Mouse (Mus musculus) olfactory bulb, adult 2 months (tissue): ENCODE results near the gene Ocln.

Experiments
- CTCF ChIP-seq: fragments of 200-500 bp; IDR thresholded peaks from 2 replicates; pipeline ENCODE4 v1.5.1; 2012; ENCODE audit warnings: low read depth, mild to moderate bottlenecking, low read length, moderate library complexity; ENCODE audit not compliant: insufficient read depth
- POLR2A ChIP-seq: fragments of 200-500 bp; IDR thresholded peaks from 2 replicates; pipeline ENCODE4 v1.6.1; 2012; ENCODE audit warnings: mild to moderate bottlenecking, low read depth, low read length, moderate library complexity; ENCODE audit not compliant: insufficient read depth

DNA sequence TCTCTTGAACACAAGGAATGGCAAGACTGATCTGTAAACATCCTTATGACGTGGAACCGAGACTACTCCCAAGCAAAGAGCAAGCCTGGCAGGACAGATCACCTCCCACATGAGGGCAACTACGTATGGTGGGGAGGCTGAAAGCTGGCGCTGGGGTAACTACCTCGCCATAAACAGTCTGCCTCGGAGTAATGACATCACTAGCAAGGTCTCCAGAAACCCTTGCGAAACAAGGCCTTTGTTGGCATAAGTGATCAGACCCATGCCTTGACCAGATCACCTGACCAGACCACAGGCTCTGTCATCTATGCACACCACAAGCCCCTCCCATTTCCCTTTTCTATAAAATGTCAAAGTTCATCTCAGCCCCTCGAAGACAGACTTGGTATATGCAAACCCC lies 59.2 kb downstream of the Ocln start:
- TF ChIP-seq CTCF: no peak
- TF ChIP-seq POLR2A: no peak
